Mouse (Mus musculus) kidney, postnatal 14 days (tissue): ENCODE results near the gene Sat2.

Experiments
- DNase-seq: peaks from one replicate; pipeline ENCODE4 v3.0.0; 2022; ENCODE audit warnings: mixed read lengths

Sat2 gene

DNA sequence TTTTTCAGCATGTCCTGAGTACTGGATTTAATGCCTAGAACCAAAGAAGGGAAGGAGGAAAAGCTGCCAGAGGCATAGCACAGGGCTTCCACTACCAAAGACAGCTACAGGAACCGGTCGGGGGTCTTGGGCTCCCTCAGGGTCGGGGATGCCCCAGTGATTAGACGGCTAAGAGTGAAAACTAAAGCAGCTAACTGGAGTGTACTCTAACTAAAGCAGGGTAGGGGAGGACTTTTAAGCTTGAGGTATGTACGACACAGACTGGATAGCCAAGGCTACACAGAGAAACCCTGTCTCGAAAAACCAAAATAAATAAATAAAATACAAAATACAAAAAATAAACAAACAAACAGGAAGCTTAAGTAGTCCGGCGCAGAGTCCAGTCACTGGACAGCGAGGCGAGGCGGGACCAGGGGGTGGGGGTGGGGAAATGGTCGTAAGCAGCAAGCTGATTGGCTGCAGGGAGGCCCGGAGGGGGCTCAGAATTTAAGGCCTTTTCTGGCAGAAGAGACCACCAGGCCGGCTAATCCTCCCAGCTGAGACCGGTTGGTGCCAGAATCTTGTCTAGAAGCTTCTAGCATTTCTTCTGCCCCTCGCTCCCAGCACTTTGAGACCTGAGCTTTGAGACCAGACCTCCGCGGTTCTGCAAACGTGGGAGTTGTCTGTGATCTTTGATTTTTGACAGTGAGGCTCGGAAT is at the start of gene Sat2:
Gene Sat2 (plus strand): TSS at position 454 of the 698 bp plus-strand sequence.
- DNase-seq, result peak; percentile 77

DNA sequence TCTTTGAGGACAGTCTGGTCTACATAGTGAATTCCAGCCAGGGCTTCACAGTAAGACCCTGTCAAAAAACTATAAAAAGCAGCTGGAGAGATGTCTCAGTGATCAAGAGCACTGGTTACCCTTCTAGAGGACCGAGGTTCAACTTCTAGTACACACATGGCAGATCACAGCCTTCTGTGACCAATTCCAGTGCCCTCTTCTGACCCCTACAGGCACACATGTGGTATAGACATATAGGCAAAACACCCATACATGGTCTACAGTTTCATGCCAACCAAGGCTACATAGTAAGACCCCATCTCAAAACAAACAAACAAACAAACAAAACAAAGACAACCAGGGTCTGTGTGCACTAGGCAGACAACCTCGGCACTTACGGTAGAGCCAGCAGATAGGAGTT is 46.6 kb upstream of the Sat2 start:
- peak; percentile 28 for DNase-seq

GRCm38 (mm10) chr11:69576307-69576706 is 45.5 kb upstream of the Sat2 start:
- DNase-seq, result no peak

DNA sequence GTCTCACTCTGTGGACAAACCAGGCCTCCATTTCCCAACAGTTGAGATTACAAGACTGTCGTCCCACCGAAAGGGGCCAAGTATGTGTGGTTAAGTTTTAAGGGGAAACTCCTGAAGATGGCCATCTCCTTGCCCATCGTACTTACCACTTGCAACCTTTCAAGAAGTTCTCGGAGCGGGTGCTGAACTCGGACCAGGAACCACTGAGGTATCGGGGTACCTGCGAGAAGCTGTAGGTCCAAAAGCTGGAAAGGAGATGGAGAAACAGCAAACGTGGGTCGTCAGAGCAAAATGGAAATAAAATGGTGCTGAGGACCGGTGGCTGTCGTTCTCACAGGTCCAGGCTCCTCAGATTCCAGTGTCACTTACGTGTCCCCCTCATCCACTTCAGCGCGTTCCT is 43.5 kb upstream of the Sat2 start:
- DNase-seq, result no peak

- DNase-seq, result peak; percentile 98
Observed at GRCm38 (mm10) chr11:69579128-69580017, 42.5 kb upstream of the Sat2 start.

DNA sequence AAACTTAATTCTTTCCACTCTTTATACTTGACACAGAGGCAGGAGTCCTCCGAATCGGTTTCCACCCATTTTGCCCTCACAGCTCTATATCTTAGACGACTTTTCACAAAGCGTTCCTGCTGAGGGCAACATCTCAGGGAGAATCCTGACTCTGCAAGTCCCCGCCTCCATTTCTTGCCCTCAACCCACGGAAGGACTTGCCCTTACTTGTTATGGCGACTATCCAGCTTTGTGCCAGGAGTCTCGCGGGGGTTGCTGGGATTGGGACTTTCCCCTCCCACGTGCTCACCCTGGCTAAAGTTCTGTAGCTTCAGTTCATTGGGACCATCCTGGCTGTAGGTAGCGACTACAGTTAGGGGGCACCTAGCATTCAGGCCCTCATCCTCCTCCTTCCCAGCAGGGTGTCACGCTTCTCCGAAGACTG is 41.7 kb upstream of the Sat2 start, which contains the start of the genes Wrap53 and Trp53:
Gene Wrap53 (minus strand): TSS at position 165 of the 424 bp plus-strand sequence.
Gene Trp53 (plus strand): TSS at position 269 of the 424 bp plus-strand sequence.
- peak; percentile 96 for DNase-seq

DNA sequence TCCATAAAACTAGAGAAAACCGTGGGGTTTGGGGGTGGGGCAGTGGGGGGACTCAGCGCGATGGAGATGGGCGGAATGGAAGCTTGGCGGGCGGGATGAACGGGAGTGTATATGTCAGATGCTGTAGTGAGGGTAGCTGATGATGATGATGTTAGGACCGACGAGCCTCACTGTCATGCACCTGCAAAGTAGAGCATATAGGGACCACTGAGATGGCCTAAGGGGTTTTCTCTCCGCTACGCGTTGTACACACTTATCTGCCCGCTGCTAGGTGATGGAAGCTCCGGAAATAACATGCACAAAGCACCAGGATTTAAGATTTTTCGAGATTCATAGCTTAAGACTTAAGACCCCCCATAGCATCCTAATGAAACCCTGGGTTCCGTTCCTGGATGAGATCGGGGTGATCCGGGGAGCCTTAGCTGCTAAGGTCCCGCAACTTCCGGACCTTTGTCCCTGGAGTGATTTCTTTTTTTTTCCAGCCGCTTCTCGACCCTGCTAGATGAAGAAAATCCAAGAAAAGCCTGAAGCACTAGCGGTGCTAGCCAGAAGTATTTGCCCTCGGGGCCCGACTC is 41.2 kb upstream of the Sat2 start:
- no peak for DNase-seq

- peak; percentile 95 for DNase-seq
Observed at GRCm38 (mm10) chr11:69581147-69581688, 40.6 kb upstream of the Sat2 start.

GRCm38 (mm10) chr11:69581814-69582213 is 40.0 kb upstream of the Sat2 start:
- DNase-seq, result no peak

DNA sequence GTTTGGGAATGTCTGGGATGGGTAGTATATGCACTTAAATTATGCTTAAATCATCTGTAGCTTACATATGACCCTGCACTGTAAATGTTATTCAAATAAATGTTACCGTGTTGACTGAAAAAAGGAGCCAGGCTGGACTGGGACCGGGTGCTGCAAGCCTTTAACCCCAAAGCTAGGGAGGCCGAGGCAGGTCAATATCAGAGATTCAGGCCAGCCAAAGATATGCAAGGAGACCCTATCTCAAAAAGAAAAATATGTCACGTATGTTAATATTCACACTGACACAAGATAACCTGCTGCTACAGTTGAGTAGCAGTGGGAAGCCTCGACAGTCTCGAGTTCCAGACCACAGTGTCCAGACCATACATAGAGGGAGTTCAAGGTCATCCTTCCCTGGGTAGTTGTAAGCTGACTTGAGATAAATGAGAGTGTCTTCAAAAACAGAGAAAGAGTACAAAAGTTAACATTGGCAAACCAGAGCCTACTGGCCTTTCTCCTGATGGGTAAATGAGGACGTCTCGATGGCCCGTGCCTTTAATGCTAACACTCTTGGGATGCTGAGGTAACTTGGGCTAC is 39.5 kb upstream of the Sat2 start:
- DNase-seq, result no peak

DNA sequence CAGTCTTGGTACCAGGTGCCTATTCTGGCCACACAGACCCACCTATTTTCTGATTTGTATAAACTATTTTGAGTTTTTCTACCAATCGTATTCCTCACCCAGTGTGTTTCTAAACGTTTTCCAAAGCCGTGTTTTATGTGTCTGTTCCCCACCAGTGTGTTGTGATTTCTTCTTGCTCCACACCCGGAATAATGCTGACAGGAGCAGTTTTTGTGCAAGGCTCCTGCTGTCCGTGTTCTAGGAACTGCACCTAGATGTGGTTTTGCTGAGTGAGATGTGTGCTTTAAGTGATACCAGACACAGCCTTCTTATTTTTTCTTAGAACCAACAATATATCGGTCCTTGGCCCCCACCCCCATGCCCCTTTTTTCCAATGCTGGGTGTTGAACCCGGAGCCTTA is 37.8 kb upstream of the Sat2 start:
- no peak for DNase-seq

DNA sequence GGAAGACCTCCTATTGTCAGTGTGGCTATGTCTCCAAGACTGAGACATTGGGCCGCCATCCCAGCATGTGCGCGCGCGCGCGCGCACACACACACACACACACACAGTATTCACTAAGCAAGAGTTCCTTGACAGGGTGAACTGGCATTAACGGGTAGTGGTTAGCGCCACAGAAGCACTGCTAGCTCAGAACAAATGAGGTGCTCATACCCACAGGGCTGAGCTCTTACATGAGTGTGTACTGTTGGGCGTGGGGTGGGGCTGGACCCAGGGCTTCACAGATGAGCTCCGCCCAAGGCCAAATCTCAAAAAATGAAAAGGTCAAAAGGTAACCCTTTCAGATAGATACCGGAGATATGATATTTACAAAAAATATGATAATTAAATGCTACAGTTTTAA is 36.9 kb upstream of the Sat2 start:
- DNase-seq, result no peak

DNA sequence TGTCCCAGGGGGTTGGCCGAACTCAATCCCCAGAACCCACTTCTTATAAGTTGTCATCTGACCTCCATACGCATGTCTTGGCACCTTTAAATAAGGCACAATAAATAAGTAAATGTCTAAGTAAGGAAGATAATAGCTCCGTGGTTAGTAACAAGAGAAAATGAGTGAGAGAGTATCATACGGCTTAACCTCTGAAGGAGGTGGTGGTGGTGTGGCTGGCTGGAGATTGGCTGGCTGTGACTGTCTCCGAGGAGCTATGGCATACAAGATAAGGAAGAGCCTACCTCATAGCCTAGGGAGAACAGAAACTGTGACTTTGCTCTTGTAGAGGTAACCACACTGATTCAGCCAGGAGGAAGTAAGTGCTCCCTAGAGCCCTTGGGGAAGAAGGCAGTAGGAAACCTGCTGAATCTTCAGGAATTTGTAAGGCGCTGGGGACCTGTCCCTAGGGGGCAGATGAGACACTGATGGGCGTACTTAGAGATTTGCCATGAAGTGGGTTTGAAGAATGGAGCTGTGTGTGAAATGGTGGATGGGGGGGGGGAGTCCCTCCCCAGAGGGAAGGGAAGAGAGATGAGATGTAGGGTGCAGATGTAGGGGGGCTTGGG is 36.0 kb upstream of the Sat2 start:
- DNase-seq, result no peak

DNA sequence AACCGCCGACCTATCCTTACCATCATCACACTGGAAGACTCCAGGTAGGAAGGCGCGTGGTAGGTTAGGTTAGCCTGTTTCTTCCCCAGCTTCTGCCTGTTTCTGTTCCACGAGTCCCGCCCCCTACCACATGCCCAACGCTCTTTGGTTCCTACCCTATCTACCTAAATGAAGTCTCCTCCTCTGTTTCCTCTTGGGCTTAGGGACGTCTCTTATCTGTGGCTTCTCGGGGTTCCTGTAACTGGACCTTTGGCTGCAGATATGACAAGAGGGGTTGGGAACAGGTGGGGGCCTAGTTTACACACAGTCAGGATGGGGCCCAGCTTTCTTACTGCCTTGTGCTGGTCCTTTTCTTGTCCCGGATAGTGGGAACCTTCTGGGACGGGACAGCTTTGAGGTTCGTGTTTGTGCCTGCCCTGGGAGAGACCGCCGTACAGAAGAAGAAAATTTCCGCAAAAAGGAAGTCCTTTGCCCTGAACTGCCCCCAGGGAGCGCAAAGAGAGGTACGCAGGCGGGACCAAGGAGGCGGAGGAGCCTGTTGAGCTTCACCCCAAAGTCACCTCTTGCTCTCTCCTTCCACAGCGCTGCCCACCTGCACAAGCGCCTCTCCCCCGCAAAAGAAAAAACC is 32.5 kb upstream of the Sat2 start:
- DNase-seq, result no peak

- no peak for DNase-seq
Observed at GRCm38 (mm10) chr11:69590622-69591021, 31.2 kb upstream of the Sat2 start.

- DNase-seq, result no peak
Observed at GRCm38 (mm10) chr11:69591424-69591823, 30.4 kb upstream of the Sat2 start.

DNA sequence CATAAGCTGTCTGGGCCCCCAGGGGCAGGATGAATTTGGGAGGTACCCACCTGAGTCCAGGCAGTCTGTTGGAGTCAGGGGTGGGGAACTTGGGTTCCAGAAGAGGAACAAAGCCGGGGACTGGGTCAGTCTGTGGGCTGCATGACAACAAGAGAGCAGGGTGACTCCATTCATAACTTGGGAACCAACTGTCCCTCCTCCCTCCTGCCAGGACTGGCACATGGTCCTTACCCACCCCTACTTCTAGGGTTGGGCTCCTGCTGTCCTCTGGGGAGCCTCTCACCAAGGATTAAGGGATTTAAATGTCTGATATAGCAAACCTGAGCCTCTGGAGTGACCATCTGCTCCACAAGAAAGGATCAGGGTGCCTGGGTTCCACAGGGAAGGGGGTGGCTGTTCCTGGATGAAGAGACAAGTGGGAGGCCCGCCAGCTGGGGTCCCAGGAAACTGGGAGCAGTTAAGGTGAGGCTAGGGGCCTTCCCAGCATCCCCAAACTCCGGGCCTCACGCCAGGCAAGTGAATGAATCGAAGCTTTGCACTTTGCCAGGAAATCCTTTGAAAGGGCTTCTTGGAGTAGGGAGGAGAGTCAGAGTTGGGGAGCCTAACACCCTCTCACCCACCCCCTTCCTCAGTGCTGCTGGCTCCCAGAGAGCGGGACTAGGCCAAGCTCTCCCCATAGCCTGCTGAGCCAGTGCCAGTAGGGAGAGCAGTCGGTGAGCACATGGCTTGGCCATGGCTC is 29.8 kb upstream of the Sat2 start:
- DNase-seq, result no peak

GRCm38 (mm10) chr11:69592799-69593198 is 29.0 kb upstream of the Sat2 start:
- DNase-seq, result no peak

DNA sequence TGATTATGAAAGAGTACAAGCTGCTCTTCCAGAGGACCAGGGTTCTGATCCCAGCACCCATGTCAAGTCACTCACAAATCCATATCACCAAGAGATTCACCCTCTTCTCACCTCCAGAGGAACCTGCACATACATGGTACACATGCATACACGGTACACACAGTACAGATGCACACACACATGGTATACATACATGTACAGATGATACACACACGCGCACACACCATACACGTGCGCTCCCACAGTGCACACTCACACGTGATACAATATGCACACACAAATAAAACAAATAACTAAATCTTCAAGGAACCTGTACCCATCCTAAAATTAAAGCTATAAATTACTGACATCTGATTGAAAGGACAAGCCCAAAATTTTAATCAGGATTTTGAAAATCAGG is 27.0 kb upstream of the Sat2 start:
- no peak for DNase-seq

GRCm38 (mm10) chr11:69599436-69599835 is 22.4 kb upstream of the Sat2 start:
- DNase-seq, result no peak

GRCm38 (mm10) chr11:69600098-69600497 is 21.7 kb upstream of the Sat2 start:
- peak; percentile 70 for DNase-seq
